Mouse (Mus musculus) liver, embryonic 14 days (tissue): ENCODE data around the gene Rad1. TPM values are rescaled to one million over a fixed set of nuclear protein-coding genes. Genes with fewer than 3 reads are reported as not detected.

Experiments
- polyA plus RNA-seq: library from polyadenylated mRNA; depleted of rRNA; stranded (reverse); fragments of >200 nt; gene quantifications from 2 replicates; pipeline ENCODE4 v1.2.3, GENCODE M21; 2012; rRNA removed

Rad1 gene
- polyA plus RNA-seq: 14.2 and 17.6 TPM in 2 replicates

DNA sequence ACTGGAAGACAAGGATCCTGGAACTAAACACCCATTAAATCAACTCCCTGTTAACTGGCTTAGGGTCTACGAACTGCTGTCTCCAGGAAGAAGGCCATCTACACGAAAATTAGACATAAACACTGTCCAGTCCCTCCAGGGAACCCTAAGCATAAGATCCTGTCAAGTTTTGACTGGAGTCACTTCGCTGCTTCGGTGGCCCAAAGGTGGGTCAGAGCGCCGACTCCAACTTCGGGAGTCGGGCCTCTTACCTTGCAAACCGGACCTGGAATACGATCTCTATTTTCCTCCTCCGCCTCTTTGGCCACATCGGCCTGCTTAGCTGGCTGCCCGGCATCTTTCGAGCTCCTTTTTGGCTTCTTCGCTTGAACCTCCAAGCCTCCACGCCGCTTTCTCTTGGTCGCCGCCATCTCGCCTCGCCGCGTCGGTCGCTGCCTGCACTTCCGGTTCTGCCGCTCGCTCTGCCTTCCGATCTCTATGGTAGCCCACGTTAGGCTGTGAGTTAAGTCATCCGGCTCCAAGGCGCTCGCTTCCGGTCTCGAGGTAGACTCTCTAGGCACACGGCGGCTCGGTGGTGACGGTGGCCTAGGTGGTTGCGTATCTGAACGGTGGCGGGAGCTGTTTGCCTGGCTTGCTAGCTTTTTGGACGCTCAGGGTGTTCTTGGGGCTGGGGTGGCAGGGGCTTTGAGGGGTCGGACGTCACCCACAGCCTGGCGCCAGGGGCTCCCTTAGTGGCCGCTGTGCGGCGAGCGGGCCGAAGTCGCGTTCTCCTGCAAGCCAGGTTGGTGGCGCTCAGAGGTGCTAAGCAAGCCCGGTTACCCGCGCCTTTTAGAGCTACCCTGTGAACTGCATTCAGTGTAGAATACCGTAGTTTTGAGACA, at the start of gene Rad1, which contains the start of gene Brix1:
Gene Rad1 (plus strand): TSS at position 535 of the 881 bp plus-strand sequence.
Gene Brix1 (minus strand): TSS at position 464 of the 881 bp plus-strand sequence.

DNA sequence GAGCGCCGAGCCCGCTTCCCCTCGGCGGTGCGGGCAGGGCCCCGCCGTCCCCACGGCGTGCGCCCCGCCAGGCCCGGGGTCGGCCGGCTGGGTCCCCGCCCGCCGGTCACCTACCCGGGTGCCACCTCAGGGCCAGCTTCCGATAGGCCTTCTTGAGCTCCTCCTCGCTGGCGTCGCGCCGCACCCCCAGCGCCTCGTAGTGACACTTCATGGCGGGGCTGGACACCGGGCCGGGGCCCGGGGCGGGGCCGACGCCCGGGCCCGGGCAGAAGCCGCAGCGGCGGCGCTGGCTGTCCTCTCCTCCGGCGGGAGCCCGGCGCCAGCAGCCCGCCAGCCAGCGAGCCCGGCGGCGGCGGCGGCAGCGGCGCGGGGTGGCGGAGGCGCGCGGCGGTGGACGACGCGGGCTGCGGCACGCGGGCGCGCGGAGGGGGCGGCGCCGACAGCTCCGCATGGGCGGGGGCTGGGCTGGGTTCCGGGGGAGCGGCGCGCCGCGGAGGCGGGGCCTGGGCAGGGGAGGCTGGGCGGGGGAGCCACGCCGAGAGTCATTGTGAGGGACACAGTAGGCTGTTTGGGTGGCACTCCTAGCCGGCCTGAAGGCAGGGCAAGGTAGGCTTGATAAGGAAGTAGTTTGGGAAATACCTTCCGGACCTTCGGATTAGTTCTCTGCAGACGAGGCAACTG, 15.5 kb upstream of the Rad1 start, which contains the start of gene Dnajc21:
Gene Dnajc21 (minus strand): TSS at position 366 of the 681 bp plus-strand sequence.

Other genes starting within 250 kb of the Rad1 start
- gene Gm21973, start 160.6 kb upstream of the Rad1 start, polyA plus RNA-seq: not detected in 2 replicates
- 10.7 and 12.6 TPM in 2 replicates for gene Agxt2, start 127.5 kb upstream of the Rad1 start, polyA plus RNA-seq
- 6.0 and 8.0 TPM in 2 replicates for gene Dnajc21, start 15.5 kb upstream of the Rad1 start, polyA plus RNA-seq
- 16.3 and 21.4 TPM in 2 replicates for gene Brix1, start 71 bp upstream of the Rad1 start, polyA plus RNA-seq
- not detected in 2 replicates for gene Ttc23l, start 72.7 kb downstream of the Rad1 start, polyA plus RNA-seq
- gene Rai14, start 228.6 kb downstream of the Rad1 start, polyA plus RNA-seq: 3.0 and 3.2 TPM in 2 replicates